ENCODE assay signal across 19 mouse cellular contexts in genomic region chr1:40444800-40445199, GRCm38 (mm10). TPM values are rescaled to one million over a fixed set of nuclear protein-coding genes. Genes with fewer than 3 reads are reported as not detected.
DNase-seq lines count a peak whose midpoint lies in the region; ATAC-seq and TF ChIP-seq lines count a peak whose summit lies in the region.
"Had no signal": no experiment of that assay in that cellular context is flagged by ENCODE, and none has a peak within 500 bp of the region (broad histone marks: within the 10 kb centered on the region; RNA-seq: fewer than 3 reads in every experiment).

No protein-coding gene starts in this region.

- 90% methylated on average over 3 of the region's 3 CpGs for WGBS in limb, embryonic 10.5 days
- WGBS in forebrain, embryonic 14.5 days: 88% methylated on average over 3 of the region's 3 CpGs

- H3K4me1 ChIP-seq in limb, embryonic 10.5 days: no peaks in the 10 kb centered on the region
- H3K4me1 ChIP-seq in forebrain, embryonic 14.5 days (ENCODE audit: control insufficient read depth, insufficient read depth, low read length): no peaks in the 10 kb centered on the region
- H3K4me1 ChIP-seq: heart, embryonic 15.5 days; hindbrain, embryonic 12.5 days; limb, embryonic 12.5 days; liver, embryonic 15.5 days; neural tube, embryonic 12.5 days had no signal

- peak; percentile 38 for TF ChIP-seq POLR2A in myocyte (IDR thresholded peaks at IDR 0.05; ENCODE audit: insufficient read length, low read depth)

- H3K27ac ChIP-seq in limb, embryonic 10.5 days: no peak overlapping the region
- no peak overlapping the region for H3K27ac ChIP-seq in forebrain, embryonic 14.5 days (ENCODE audit: low read depth, low read length)
- H3K27ac ChIP-seq: heart, embryonic 15.5 days; hindbrain, embryonic 12.5 days; limb, embryonic 12.5 days; liver, embryonic 15.5 days; neural tube, embryonic 12.5 days had no signal

- no peak overlapping the region for H3K4me3 ChIP-seq in myocyte
- no peak overlapping the region for H3K4me3 ChIP-seq in limb, embryonic 10.5 days
- no peak overlapping the region for H3K4me3 ChIP-seq in forebrain, embryonic 14.5 days (ENCODE audit: low read depth, low read length)
- H3K4me3 ChIP-seq: heart, embryonic 15.5 days; hindbrain, embryonic 12.5 days; limb, embryonic 12.5 days; liver, embryonic 15.5 days; neural tube, embryonic 12.5 days had no signal

- H3K9me3 ChIP-seq in limb, embryonic 10.5 days (replicated peaks): no peaks in the 10 kb centered on the region
- no peaks in the 10 kb centered on the region for H3K9me3 ChIP-seq in forebrain, embryonic 14.5 days (replicated peaks; ENCODE audit: control insufficient read depth, low read length)
- H3K9me3 ChIP-seq: heart, embryonic 15.5 days; hindbrain, embryonic 12.5 days; limb, embryonic 12.5 days; liver, embryonic 15.5 days; neural tube, embryonic 12.5 days had no signal

- H3ac ChIP-seq in myocyte (ENCODE audit: control insufficient read depth, insufficient read length): no peak overlapping the region

- no peak for ATAC-seq in forebrain, embryonic 14.5 days
- ATAC-seq: midbrain, embryonic 16.5 days had no signal

- peak; percentile 22 for DNase-seq in gastrocnemius, postnatal 25 days
- DNase-seq in gastrocnemius, postnatal 36 days: no peak
- peak; percentile 24 to 26 for DNase-seq in left cerebral cortex, postnatal 36 days (ENCODE audit: low spot score in 2 of 2)
- no peak for DNase-seq in left cerebral cortex, adult 11 months (ENCODE audit: low spot score)
- DNase-seq in Muller cell, postnatal 12 days (ENCODE audit: inconsistent ontology term): peak; percentile 91
- no peak for DNase-seq in limb, embryonic 10.5 days (ENCODE audit: low spot score)
- DNase-seq in forebrain, embryonic 14.5 days (ENCODE audit: low spot score): no peak
- DNase-seq: cerebellum, adult 9-11 months; kidney, adult 2 months; kidney, postnatal 36 days; lung, postnatal 36 days had no signal

- H3K9ac ChIP-seq in forebrain, embryonic 14.5 days (ENCODE audit: low read length): no peak overlapping the region
- H3K9ac ChIP-seq: heart, embryonic 15.5 days; hindbrain, embryonic 12.5 days; limb, embryonic 12.5 days; liver, embryonic 15.5 days; neural tube, embryonic 12.5 days had no signal

- no peaks in the 10 kb centered on the region for H3K27me3 ChIP-seq in myocyte (ENCODE audit: control insufficient read depth, insufficient read depth, insufficient read length)
- no peaks in the 10 kb centered on the region for H3K27me3 ChIP-seq in limb, embryonic 10.5 days (ENCODE audit: low read depth, poor library complexity, severe bottlenecking)
- no peaks in the 10 kb centered on the region for H3K27me3 ChIP-seq in forebrain, embryonic 14.5 days (replicated peaks; ENCODE audit: control insufficient read depth, insufficient read depth, low read length)
- H3K27me3 ChIP-seq: CH12.LX; heart, embryonic 15.5 days; hindbrain, embryonic 12.5 days; limb, embryonic 12.5 days; liver, embryonic 15.5 days; neural tube, embryonic 12.5 days had no signal

- no peaks in the 10 kb centered on the region for H3K36me3 ChIP-seq in myocyte (ENCODE audit: control insufficient read depth, insufficient read depth)
- H3K36me3 ChIP-seq in limb, embryonic 10.5 days: no peaks in the 10 kb centered on the region
- H3K36me3 ChIP-seq in forebrain, embryonic 14.5 days (ENCODE audit: control insufficient read depth, insufficient read depth, low read length): no peaks in the 10 kb centered on the region
- H3K36me3 ChIP-seq: heart, embryonic 15.5 days; hindbrain, embryonic 12.5 days; limb, embryonic 12.5 days; neural tube, embryonic 12.5 days had no signal

- no peaks in the 10 kb centered on the region for H3K79me2 ChIP-seq in myocyte (ENCODE audit: control insufficient read depth, insufficient read depth)

- peak overlapping the region; percentile 62 for H3K4me2 ChIP-seq in myocyte (ENCODE audit: low read depth)
- no peak overlapping the region for H3K4me2 ChIP-seq in forebrain, embryonic 14.5 days (ENCODE audit: low read length)
- H3K4me2 ChIP-seq: heart, embryonic 15.5 days; hindbrain, embryonic 12.5 days; limb, embryonic 12.5 days; liver, embryonic 15.5 days; neural tube, embryonic 12.5 days had no signal

- intact Hi-C loops in gastrocnemius, postnatal 36 days (cut with DNase I): no loop called here
- intact Hi-C loops in left cerebral cortex, postnatal 36 days (cut with DNase I): no loop called here

TF ChIP-seq in myocyte, 11 proteins besides CTCF, POLR2A, EP300 and RAD21:
- no peak for TF ChIP-seq CEBPB (IDR thresholded peaks at IDR 0.05; ENCODE audit: insufficient read depth, poor library complexity, severe bottlenecking)
- TF ChIP-seq TCF12 (IDR thresholded peaks at IDR 0.05; ENCODE audit: insufficient read depth, poor library complexity, severe bottlenecking): no peak
- no peak for TF ChIP-seq REST (IDR thresholded peaks at IDR 0.05; ENCODE audit: insufficient read depth, insufficient read length)
- TF ChIP-seq MAX (IDR thresholded peaks at IDR 0.05; ENCODE audit: low read depth): no peak
- no peak for TF ChIP-seq MYOD1 (IDR thresholded peaks at IDR 0.05; ENCODE audit: control insufficient read depth in 1 of 3, insufficient read length in 2 of 3, low read depth in 2 of 3)
- TF ChIP-seq MYOG (IDR thresholded peaks at IDR 0.05; ENCODE audit: control insufficient read depth in 1 of 3, insufficient read depth in 1 of 3, insufficient read length in 2 of 3, low read depth in 2 of 3): no peak
- TF ChIP-seq E2F4 (IDR thresholded peaks at IDR 0.05; ENCODE audit: insufficient read depth): no peak
- TF ChIP-seq USF1 (IDR thresholded peaks at IDR 0.05; ENCODE audit: low read depth): no peak
- TF ChIP-seq SRF (IDR thresholded peaks at IDR 0.05; ENCODE audit: control insufficient read depth, insufficient read length, low read depth): no peak
- no peak for TF ChIP-seq POLR2AphosphoS2 (IDR thresholded peaks at IDR 0.05; ENCODE audit: insufficient read length, low read depth)
- TF ChIP-seq TCF3 (IDR thresholded peaks at IDR 0.05; ENCODE audit: insufficient read length, low read depth): no peak

RNA-seq across cellular contexts. Expression of gene Il1rl1, which starts 15.4 kb away (rescaled TPM):
- total RNA-seq in gastrocnemius, postnatal 25 days (2021): 1 to 10 TPM in 1 of 2 experiments, under 1 TPM in 1; 0.91 to 1.0 TPM
- total RNA-seq in gastrocnemius, postnatal 36 days (2021): 1 to 10 TPM in 1 of 2 experiments, under 1 TPM in 1; 0.54 to 1.4 TPM
- under 1 TPM; 0.35 to 0.48 TPM for total RNA-seq in left cerebral cortex, postnatal 36 days (2021)
- polyA plus RNA-seq in myocyte (2012; fragmentation: generic; extraction: Trizol): 0.10 TPM
- polyA plus RNA-seq in limb, embryonic 10.5 days (2016; fragmentation: Nextera tagmentation; extraction: Ambion mirVana): 0.15 TPM in 1 of 2 replicates, not detected in the other
- polyA plus RNA-seq in forebrain, embryonic 14.5 days (2014; fragmentation: Nextera tagmentation; extraction: Ambion mirVana): 0.07 TPM in 1 of 2 replicates, not detected in the other

RNA-seq across cellular contexts. Expression of gene Il18r1, which starts 20.6 kb away (rescaled TPM):
- total RNA-seq in gastrocnemius, postnatal 25 days (2021): not detected
- not detected for total RNA-seq in gastrocnemius, postnatal 36 days (2021)
- under 1 TPM in 1 of 2 experiments, not detected in 1; 0.09 TPM for total RNA-seq in left cerebral cortex, postnatal 36 days (2021)
- not detected for polyA plus RNA-seq in myocyte (2012; fragmentation: generic; extraction: Trizol)
- not detected in 2 replicates for polyA plus RNA-seq in limb, embryonic 10.5 days (2016; fragmentation: Nextera tagmentation; extraction: Ambion mirVana)
- polyA plus RNA-seq in forebrain, embryonic 14.5 days (2014; fragmentation: Nextera tagmentation; extraction: Ambion mirVana): not detected in 2 replicates
- polyA plus RNA-seq: hindbrain, embryonic 12.5 days; limb, embryonic 12.5 days; midbrain, embryonic 16.5 days; neural tube, embryonic 12.5 days had no signal

Comparison
In these comparisons a context has a peak if more than half of its experiments do, and no peak if none do; other contexts are left out.
1. DNase-seq: peak in gastrocnemius, postnatal 25 days (single experiment), left cerebral cortex, postnatal 36 days (2 of 2) and Muller cell, postnatal 12 days (single experiment); none in gastrocnemius, postnatal 36 days (0 of 2), left cerebral cortex, adult 11 months (single experiment), limb, embryonic 10.5 days (single experiment) and forebrain, embryonic 14.5 days (single experiment).